Mouse (Mus musculus) spleen, embryonic (tissue): ENCODE measurements around the gene Cyp4b1.
"Not testable (repeated sequence)": the region's sequence is repeated elsewhere in the genome, so short reads cannot be mapped to it uniquely, and the experiment has no call there.

Experiments used
- CTCF ChIA-PET: fragments of 350-600 bp; sonication (Branson Sonifier 250); formaldehyde crosslinking; loops from one replicate; lab custom pipeline; 2022; lab: Charles Lee

The Cyp4b1 gene

GRCm38 (mm10) chr4:115647580-115647979 is at the start of gene Cyp4b1:
Gene Cyp4b1, minus strand, starts transcription at chr4:115647723.
- CTCF ChIA-PET = no interaction called here

DNA sequence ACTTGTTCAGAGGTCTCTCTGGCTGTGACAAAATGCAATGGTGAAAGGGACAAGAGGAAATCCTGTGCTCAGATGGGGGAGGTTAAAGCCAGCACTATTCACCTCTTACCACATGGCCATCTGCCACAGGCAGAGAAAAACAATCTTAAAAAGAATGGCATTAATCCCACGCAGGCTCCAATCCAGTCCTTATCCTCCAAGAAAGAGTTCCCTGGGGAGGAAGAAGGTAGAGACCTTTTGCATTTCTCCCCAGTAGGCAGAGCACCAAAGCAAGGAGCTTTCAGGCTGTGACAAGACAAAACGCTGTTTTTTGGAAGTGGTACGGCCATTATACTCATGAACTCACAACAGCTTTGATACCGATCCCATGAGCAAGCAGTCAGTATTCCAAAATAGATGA is 38.8 kb upstream of the Cyp4b1 start:
- CTCF ChIA-PET = no interaction called here

GRCm38 (mm10) chr4:115659190-115659589 is 11.7 kb upstream of the Cyp4b1 start:
- CTCF ChIA-PET = no interaction called here

- CTCF ChIA-PET = no interaction called here
Observed at GRCm38 (mm10) chr4:115657867-115658249, 10.3 kb upstream of the Cyp4b1 start.

- CTCF ChIA-PET = no interaction called here
Observed at GRCm38 (mm10) chr4:115657104-115657866, 9.8 kb upstream of the Cyp4b1 start.

DNA sequence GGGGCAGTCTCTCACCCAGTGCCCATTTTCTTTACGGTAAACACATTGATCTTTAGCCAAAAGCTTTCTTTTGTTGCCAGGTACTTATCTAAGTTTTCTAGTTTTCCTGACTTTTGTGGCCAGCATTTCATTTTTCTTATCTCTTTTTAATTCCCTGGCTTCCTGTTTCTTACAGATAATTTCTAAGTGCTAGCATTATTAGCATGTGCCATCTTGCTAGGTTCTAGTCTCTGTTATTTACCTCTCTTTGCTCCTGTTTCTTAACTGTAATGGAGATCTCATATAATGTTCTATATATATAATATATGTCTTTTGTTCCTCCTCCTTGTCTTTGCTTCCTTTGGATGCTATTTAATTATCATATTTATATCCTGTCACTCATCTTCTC is 9.0 kb upstream of the Cyp4b1 start:
- CTCF ChIA-PET = interaction anchor here (0.7 kb wide), 1 partner anchor 609 kb away, joined by 3 read pairs; no protein-coding TSS in a partner anchor

GRCm38 (mm10) chr4:115655841-115656534 is 8.5 kb upstream of the Cyp4b1 start:
- CTCF ChIA-PET = interaction anchor here (0.7 kb wide), 1 partner anchor 608 kb away, joined by 3 read pairs; no protein-coding TSS in a partner anchor

DNA sequence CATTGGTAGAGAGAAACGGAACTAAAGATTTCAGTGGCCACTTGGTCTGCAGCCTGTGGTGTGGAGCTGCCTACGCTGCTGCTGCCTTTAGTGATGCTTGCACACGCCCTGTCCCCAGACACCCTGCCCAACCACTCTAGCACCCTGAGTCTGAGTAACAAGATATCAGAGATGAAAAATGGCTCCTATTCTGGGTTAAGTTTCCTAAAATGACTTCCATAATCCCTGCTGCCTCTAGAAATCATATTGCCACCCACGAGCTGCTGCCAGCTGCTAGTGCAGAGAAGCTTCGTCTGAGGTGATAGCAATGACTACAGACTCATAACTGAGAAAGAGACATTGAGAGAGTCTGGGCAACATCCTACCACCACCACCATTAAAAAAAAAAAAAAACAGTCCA is 3.3 kb upstream of the Cyp4b1 start:
- CTCF ChIA-PET = no interaction called here

DNA sequence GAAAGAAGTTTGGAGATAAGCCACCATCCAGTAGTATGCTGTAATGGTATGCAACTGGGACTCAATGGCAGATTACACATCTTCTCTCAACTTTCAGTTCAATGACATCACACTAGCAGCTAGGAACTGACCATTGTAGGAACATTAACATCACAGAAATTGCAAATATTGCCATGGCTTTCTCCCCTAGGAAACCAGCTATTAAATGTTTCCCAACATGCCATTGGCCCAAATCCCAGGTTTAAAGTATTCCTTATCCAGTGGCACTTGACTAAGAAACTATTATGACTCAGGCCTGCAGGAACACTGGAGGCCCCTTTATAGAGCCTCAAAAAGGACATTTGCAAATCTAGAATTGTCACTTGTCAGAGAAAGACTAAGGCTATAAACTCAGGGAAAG is 1.8 kb upstream of the Cyp4b1 start:
- CTCF ChIA-PET = no interaction called here

GRCm38 (mm10) chr4:115648752-115649151 is 1.2 kb upstream of the Cyp4b1 start:
- CTCF ChIA-PET = no interaction called here

DNA sequence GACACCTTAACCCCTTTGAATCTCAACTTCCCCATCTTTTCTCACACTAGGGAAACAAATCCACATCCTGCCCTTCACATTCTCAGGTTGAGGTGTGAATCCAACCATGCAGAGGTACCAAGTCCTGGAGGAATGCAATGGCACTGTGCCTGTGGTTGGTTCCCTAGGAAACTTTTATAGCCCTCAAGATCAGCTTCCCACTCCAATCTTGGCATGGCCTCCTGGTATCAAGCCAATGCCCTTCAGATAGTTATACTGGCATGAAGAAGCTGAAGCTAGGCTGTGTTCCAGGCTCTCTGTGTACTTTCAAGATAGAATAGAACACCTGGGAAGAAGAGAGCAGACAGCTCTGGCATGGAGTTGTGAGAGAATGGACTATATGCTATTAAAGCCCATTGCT is 2.2 kb downstream of the Cyp4b1 start:
- CTCF ChIA-PET = no interaction called here

- CTCF ChIA-PET = no interaction called here
Observed at GRCm38 (mm10) chr4:115642967-115643754, 4.4 kb downstream of the Cyp4b1 start.

- CTCF ChIA-PET = not testable (repeated sequence)
Observed at GRCm38 (mm10) chr4:115625560-115625959, 22.0 kb downstream of the Cyp4b1 start.

GRCm38 (mm10) chr4:115614005-115614404 is 33.5 kb downstream of the Cyp4b1 start:
- CTCF ChIA-PET = no interaction called here

- CTCF ChIA-PET = interaction anchor here (0.6 kb wide), 1 partner anchor 280 kb away, joined by 13 read pairs; no protein-coding TSS in a partner anchor
Observed at GRCm38 (mm10) chr4:115600611-115601010, 46.9 kb downstream of the Cyp4b1 start, which contains the start of gene Cyp4a32. Gene Cyp4a32, plus strand, starts transcription at chr4:115600969.

- CTCF ChIA-PET = no interaction called here
Observed at GRCm38 (mm10) chr4:115596824-115597336, 50.6 kb downstream of the Cyp4b1 start.

DNA sequence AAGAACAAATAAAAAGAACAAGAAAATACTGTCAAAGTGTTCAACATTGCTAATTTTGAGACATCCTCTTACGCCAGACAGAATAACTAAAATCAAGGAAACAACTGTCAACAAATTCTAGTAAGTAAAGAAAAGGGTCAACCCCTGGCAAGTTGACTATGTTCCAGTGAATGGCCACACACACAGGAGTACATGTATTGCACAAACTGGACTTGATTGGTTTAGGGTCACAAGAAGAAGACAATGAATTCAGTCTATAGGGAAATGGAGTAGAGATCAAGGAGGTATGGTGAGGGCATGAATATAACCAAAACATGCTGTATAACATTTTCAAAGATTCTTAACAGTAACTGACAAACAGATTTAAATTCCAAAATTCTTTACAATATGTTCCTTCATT is 51.2 kb downstream of the Cyp4b1 start:
- CTCF ChIA-PET = no interaction called here

DNA sequence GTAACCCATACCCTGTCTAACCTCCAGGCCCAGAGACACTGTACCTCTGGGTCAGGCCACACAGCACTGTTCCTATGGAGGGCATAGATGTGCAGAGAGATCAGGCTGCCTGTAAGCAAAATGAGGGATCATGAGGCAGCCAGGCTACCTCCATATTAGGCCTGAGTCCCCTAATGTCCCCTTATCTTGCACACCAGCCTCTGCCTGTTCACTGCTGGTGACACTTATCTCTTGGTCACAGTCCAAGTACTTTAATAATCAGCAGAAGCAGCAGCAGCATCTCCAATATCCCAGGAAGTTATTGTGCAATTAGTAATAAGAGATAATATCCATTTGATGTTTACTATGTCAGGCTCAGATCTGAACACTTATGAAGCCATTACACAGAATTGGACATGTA is 64.5 kb downstream of the Cyp4b1 start:
- CTCF ChIA-PET = no interaction called here

GRCm38 (mm10) chr4:115575776-115576175 is 71.7 kb downstream of the Cyp4b1 start:
- CTCF ChIA-PET = no interaction called here

GRCm38 (mm10) chr4:115575255-115575654 is 72.3 kb downstream of the Cyp4b1 start:
- CTCF ChIA-PET = no interaction called here
